Mouse (Mus musculus) liver, postnatal 0 days (tissue): ENCODE results near the gene Phf21b.

Experiments
- CTCF ChIP-seq: sonication (generic); IDR thresholded peaks from 2 replicates; pipeline ENCODE4 v1.5.1; 2016; ENCODE audit warnings: antibody characterized with exemption, low read depth
- EP300 ChIP-seq: IDR thresholded peaks from 2 replicates; pipeline ENCODE4 v1.6.1; 2016; ENCODE audit warnings: antibody characterized with exemption, low read depth, mild to moderate bottlenecking

- TF ChIP-seq CTCF (no peak), EP300 (no peak)
Measured at GRCm38 (mm10) chr15:84815171-84815570, 40.7 kb downstream of the Phf21b start.
